Mouse (Mus musculus) frontal cortex, postnatal 25 days (tissue): ENCODE measurements at regions not wholly inside any gene's neighbourhood (a gene's known extent, or its start where the extent isn't known, plus 50 kb on each side); places are given as distances from the start of the nearest gene placed in this dataset.

ENCODE experiments used
- DNase-seq, 2 experiments: peaks; one replicate each; pipeline ENCODE4 v3.0.0; 2022; ENCODE audit warnings: low spot score in 2 of 2

- DNase-seq: peak; percentile 29 to 58
These were observed 114.3 kb downstream of the Rab38 start for GRCm38 (mm10) chr7:88544393-88544792.

- no peak for DNase-seq
These were observed 115.0 kb downstream of the Rab38 start for GRCm38 (mm10) chr7:88544976-88545654.

- no peak for DNase-seq
These were observed 145.0 kb downstream of the Rab38 start for GRCm38 (mm10) chr7:88575073-88575472.

DNA sequence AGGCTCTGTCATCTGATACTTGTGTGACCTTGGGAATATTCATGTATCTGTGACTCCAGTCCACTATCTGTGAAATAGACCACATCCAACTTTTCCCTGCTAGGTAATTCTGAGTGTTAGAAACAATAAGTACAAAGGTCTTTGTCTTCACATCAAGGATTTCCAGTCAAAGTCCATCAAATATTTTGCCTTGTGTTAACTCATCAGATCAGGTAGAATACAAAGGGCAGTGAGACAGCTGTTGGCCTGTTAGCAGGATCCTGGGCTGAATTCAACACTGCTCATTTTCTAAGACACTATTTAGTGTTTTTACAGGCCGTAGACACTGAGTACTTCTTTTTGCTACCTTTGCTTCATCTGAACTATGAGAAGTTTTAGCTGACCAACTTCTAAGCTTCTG, 170.7 kb downstream of the Rab38 start:
- no peak for DNase-seq
